Mouse (Mus musculus): ENCODE data around the gene Plk1.

GRCm38 (mm10) chr7:122184569-122184968 lies 25.3 kb downstream of the Plk1 start:
- TF ChIP-seq EP300 (IDR thresholded peaks at IDR 0.05), result no peak
- no peak for TF ChIP-seq CTCF (IDR thresholded peaks at IDR 0.05)
